Mouse (Mus musculus): ENCODE data around the gene Cldn34b1. TPM values are rescaled to one million over a fixed set of nuclear protein-coding genes. Genes with fewer than 3 reads are reported as not detected.

The Cldn34b1 gene
- polyA plus RNA-seq (2014; fragmentation: Illumina TruSeq; extraction: RNeasy Lipid Tissue Mini Kit (QIAGEN cat#74804); ENCODE audit: low read depth, low replicate concordance), result not detected

GRCm38 (mm10) chrX:154890167-154890566 is at the start of gene Cldn34b1:
Gene Cldn34b1 (minus strand): TSS chrX:154890267.

GRCm38 (mm10) chrX:154935887-154936286 is 45.8 kb upstream of the Cldn34b1 start, which contains the start of gene Magea6:
Gene Magea6 (minus strand): TSS chrX:154935987.

Other genes with a start within 250 kb of the Cldn34b1 start
- not detected for gene Magea6, start 45.7 kb upstream of the Cldn34b1 start, polyA plus RNA-seq (2014; fragmentation: Illumina TruSeq; extraction: RNeasy Lipid Tissue Mini Kit (QIAGEN cat#74804); ENCODE audit: low read depth, low replicate concordance)
- not detected for gene Magea3, start 59.2 kb upstream of the Cldn34b1 start, polyA plus RNA-seq (2014; fragmentation: Illumina TruSeq; extraction: RNeasy Lipid Tissue Mini Kit (QIAGEN cat#74804); ENCODE audit: low read depth, low replicate concordance)
- gene Magea8, start 105.6 kb upstream of the Cldn34b1 start, polyA plus RNA-seq (2014; fragmentation: Illumina TruSeq; extraction: RNeasy Lipid Tissue Mini Kit (QIAGEN cat#74804); ENCODE audit: low read depth, low replicate concordance), result not detected
- gene Magea5, start 172.9 kb upstream of the Cldn34b1 start, polyA plus RNA-seq (2014; fragmentation: Illumina TruSeq; extraction: RNeasy Lipid Tissue Mini Kit (QIAGEN cat#74804); ENCODE audit: low read depth, low replicate concordance), result not detected
- gene Magea1, start 199.5 kb upstream of the Cldn34b1 start, polyA plus RNA-seq (2014; fragmentation: Illumina TruSeq; extraction: RNeasy Lipid Tissue Mini Kit (QIAGEN cat#74804); ENCODE audit: low read depth, low replicate concordance), result not detected
- gene Magea2, start 203.4 kb upstream of the Cldn34b1 start, polyA plus RNA-seq (2014; fragmentation: Illumina TruSeq; extraction: RNeasy Lipid Tissue Mini Kit (QIAGEN cat#74804); ENCODE audit: low read depth, low replicate concordance), result not detected
- not detected for gene Cldn34b2, start 238.1 kb upstream of the Cldn34b1 start, polyA plus RNA-seq (2014; fragmentation: Illumina TruSeq; extraction: RNeasy Lipid Tissue Mini Kit (QIAGEN cat#74804); ENCODE audit: low read depth, low replicate concordance)